Mouse (Mus musculus) ES-E14 (cell line): Measurements from ENCODE around the gene Olfr1276.

Experiments
- CHD2 ChIP-seq: IDR thresholded peaks from 2 replicates; pipeline ENCODE4 v1.6.1; 2014; ENCODE audit warnings: mild to moderate bottlenecking, low read depth, low read length, inconsistent platforms
- MAFK ChIP-seq: IDR thresholded peaks from 2 replicates; pipeline ENCODE4 v1.6.1; 2014; ENCODE audit warnings: mild to moderate bottlenecking, low read depth, low read length, inconsistent platforms; ENCODE audit not compliant: insufficient read depth
- ZC3H11A ChIP-seq: IDR thresholded peaks from 2 replicates; pipeline ENCODE4 v1.6.1; 2012; ENCODE audit warnings: low read depth, mild to moderate bottlenecking, inconsistent platforms, low read length, borderline replicate concordance
- ZNF384 ChIP-seq: IDR thresholded peaks from 2 replicates; pipeline ENCODE4 v1.6.1; 2012; ENCODE audit warnings: low read depth, low read length, inconsistent platforms

- TF ChIP-seq MAFK = no peak
- no peak for TF ChIP-seq ZC3H11A
- no peak for TF ChIP-seq ZNF384
- TF ChIP-seq CHD2 = no peak
Measured at GRCm38 (mm10) chr2:111235186-111235585, 19.1 kb upstream of the Olfr1276 start, which contains the start of gene Olfr1275.
